Mouse (Mus musculus): ENCODE results near the gene Slco3a1. TPM values are rescaled to one million over a fixed set of nuclear protein-coding genes. Genes with fewer than 3 reads are reported as not detected.
A peak's percentile ranks its signal among the peaks of the same experiment; 100 is the strongest.

Slco3a1 gene
- polyA plus RNA-seq, 1 experiment, result 66.6 TPM

GRCm38 (mm10) chr7:74325052-74325451 lies 229.5 kb downstream of the Slco3a1 start:
- 54% methylated on average over 8 of the region's 8 CpGs for WGBS
- H3K27ac ChIP-seq (ENCODE audit: insufficient read depth, low read length), result no peak overlapping the region
- no peak overlapping the region for H3K4me3 ChIP-seq (replicated peaks; ENCODE audit: insufficient read depth, low read depth, low read length)
- DNase-seq, result no peak
- no peak for TF ChIP-seq CTCF (IDR thresholded peaks at IDR 0.05; ENCODE audit: borderline replicate concordance, insufficient read depth, low read depth, low read length)
- TF ChIP-seq POLR2A (IDR thresholded peaks at IDR 0.05; ENCODE audit: borderline replicate concordance, insufficient read depth, low read length), result no peak
- no peaks in the 10 kb centered on the region for H3K27me3 ChIP-seq (ENCODE audit: control insufficient read depth, insufficient read depth, low read length)
- peaks cover 12% of the 10 kb centered on the region; the same call in 1 of the 2 replicates for H3K4me1 ChIP-seq (ENCODE audit: control insufficient read depth, insufficient read depth, low read length)

DNA sequence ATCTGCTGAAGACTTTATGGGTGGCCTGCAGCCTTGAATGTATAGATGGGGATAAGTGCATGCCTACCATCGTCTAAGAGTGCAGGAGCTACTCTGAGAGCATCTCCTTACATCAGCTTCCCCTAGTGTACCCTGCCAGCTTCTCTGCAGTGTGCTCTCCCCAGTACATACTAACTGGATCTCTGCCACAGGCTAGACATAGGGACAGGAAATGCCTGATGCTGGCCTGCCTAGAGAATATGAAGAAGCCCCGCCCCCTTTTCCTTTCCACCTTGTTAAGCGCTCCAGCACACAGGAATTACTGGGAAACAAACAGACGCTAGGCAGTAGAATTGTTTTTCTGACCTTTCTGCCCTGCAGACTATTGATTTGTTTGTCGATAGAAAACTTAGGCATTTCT lies 230.9 kb downstream of the Slco3a1 start:
- WGBS, result 38% methylated on average over 5 of the region's 5 CpGs
- Histone ChIP-seq H3K27ac (ENCODE audit: insufficient read depth, low read length) (no peak overlapping the region), H3K4me1 (ENCODE audit: control insufficient read depth, insufficient read depth, low read length) (peaks cover 12% of the 10 kb centered on the region; the same call in 1 of the 2 replicates), H3K27me3 (ENCODE audit: control insufficient read depth, insufficient read depth, low read length) (no peaks in the 10 kb centered on the region), H3K4me3 (replicated peaks; ENCODE audit: insufficient read depth, low read depth, low read length) (no peak overlapping the region)
- TF ChIP-seq POLR2A (IDR thresholded peaks at IDR 0.05; ENCODE audit: borderline replicate concordance, insufficient read depth, low read length) (no peak), CTCF (IDR thresholded peaks at IDR 0.05; ENCODE audit: borderline replicate concordance, insufficient read depth, low read depth, low read length) (no peak)
- peak in 1 of 2 experiments; percentile 30 for DNase-seq

GRCm38 (mm10) chr7:74323194-74323593 lies 231.4 kb downstream of the Slco3a1 start:
- TF ChIP-seq CTCF (IDR thresholded peaks at IDR 0.05; ENCODE audit: borderline replicate concordance, insufficient read depth, low read depth, low read length) (no peak), POLR2A (IDR thresholded peaks at IDR 0.05; ENCODE audit: borderline replicate concordance, insufficient read depth, low read length) (no peak)
- H3K27ac ChIP-seq (ENCODE audit: insufficient read depth, low read length), result no peak overlapping the region
- DNase-seq, result no peak

DNA sequence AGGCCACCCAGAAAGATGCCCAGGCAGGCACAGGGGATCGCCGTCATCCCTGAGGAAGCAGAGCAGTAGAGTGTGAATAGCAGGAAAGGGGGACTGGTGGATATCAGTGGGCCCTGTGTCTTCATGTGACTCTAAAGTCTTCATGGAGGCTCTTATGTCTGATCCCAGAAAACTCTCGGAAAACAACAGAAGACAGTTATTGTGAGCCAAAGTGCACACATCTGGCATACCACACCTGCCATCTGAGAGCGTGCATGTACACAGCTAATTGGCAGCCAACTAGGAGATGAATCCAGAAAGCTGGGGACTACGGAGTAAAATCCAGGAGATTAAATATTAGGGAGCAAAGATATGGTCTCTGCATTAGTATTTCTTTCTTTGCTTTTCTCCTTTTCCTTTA lies 233.9 kb downstream of the Slco3a1 start:
- H3K27ac ChIP-seq (ENCODE audit: insufficient read depth, low read length), result no peak overlapping the region
- H3K27me3 ChIP-seq (ENCODE audit: control insufficient read depth, insufficient read depth, low read length), result no peaks in the 10 kb centered on the region
- no peak for DNase-seq
- no peak for TF ChIP-seq CTCF (IDR thresholded peaks at IDR 0.05; ENCODE audit: borderline replicate concordance, insufficient read depth, low read depth, low read length)
- no peak for TF ChIP-seq POLR2A (IDR thresholded peaks at IDR 0.05; ENCODE audit: borderline replicate concordance, insufficient read depth, low read length)
- no peak overlapping the region for H3K4me3 ChIP-seq (replicated peaks; ENCODE audit: insufficient read depth, low read depth, low read length)
- 86% methylated on average over 5 of the region's 5 CpGs for WGBS
- H3K4me1 ChIP-seq (ENCODE audit: control insufficient read depth, insufficient read depth, low read length), result peaks cover 19% of the 10 kb centered on the region

More at GRCm38 (mm10) chr7:74323194-74323593, 231.4 kb downstream of the Slco3a1 start:
- Histone ChIP-seq H3K4me1 (ENCODE audit: control insufficient read depth, insufficient read depth, low read length) (peaks cover 12% of the 10 kb centered on the region; the same call in 1 of the 2 replicates), H3K27me3 (ENCODE audit: control insufficient read depth, insufficient read depth, low read length) (no peaks in the 10 kb centered on the region), H3K4me3 (replicated peaks; ENCODE audit: insufficient read depth, low read depth, low read length) (no peak overlapping the region)

GRCm38 (mm10) chr7:74315836-74316435 lies 238.6 kb downstream of the Slco3a1 start:
- WGBS, result 41% methylated on average over 3 of the region's 3 CpGs

GRCm38 (mm10) chr7:74314276-74314675 lies 240.3 kb downstream of the Slco3a1 start:
- peaks cover 19% of the 10 kb centered on the region for H3K4me1 ChIP-seq (ENCODE audit: control insufficient read depth, insufficient read depth, low read length)
- 24% methylated on average over 1 of the region's 1 CpGs for WGBS
- no peaks in the 10 kb centered on the region for H3K27me3 ChIP-seq (ENCODE audit: control insufficient read depth, insufficient read depth, low read length)
- no peak overlapping the region for H3K4me3 ChIP-seq (replicated peaks; ENCODE audit: insufficient read depth, low read depth, low read length)
- no peak overlapping the region for H3K27ac ChIP-seq (ENCODE audit: insufficient read depth, low read length)
- DNase-seq, result peak in 1 of 2 experiments; percentile 60
- TF ChIP-seq POLR2A (IDR thresholded peaks at IDR 0.05; ENCODE audit: borderline replicate concordance, insufficient read depth, low read length), result no peak
- TF ChIP-seq CTCF (IDR thresholded peaks at IDR 0.05; ENCODE audit: borderline replicate concordance, insufficient read depth, low read depth, low read length), result no peak

More at GRCm38 (mm10) chr7:74315836-74316435, 238.6 kb downstream of the Slco3a1 start:
- no peaks in the 10 kb centered on the region for H3K27me3 ChIP-seq (ENCODE audit: control insufficient read depth, insufficient read depth, low read length)
- TF ChIP-seq CTCF (IDR thresholded peaks at IDR 0.05; ENCODE audit: borderline replicate concordance, insufficient read depth, low read depth, low read length) (no peak), POLR2A (IDR thresholded peaks at IDR 0.05; ENCODE audit: borderline replicate concordance, insufficient read depth, low read length) (no peak)
- H3K4me3 ChIP-seq (replicated peaks; ENCODE audit: insufficient read depth, low read depth, low read length), result no peak overlapping the region
- no peak overlapping the region for H3K27ac ChIP-seq (ENCODE audit: insufficient read depth, low read length)
- peak; percentile 60 to 80 for DNase-seq
- peaks cover 19% of the 10 kb centered on the region for H3K4me1 ChIP-seq (ENCODE audit: control insufficient read depth, insufficient read depth, low read length)

DNA sequence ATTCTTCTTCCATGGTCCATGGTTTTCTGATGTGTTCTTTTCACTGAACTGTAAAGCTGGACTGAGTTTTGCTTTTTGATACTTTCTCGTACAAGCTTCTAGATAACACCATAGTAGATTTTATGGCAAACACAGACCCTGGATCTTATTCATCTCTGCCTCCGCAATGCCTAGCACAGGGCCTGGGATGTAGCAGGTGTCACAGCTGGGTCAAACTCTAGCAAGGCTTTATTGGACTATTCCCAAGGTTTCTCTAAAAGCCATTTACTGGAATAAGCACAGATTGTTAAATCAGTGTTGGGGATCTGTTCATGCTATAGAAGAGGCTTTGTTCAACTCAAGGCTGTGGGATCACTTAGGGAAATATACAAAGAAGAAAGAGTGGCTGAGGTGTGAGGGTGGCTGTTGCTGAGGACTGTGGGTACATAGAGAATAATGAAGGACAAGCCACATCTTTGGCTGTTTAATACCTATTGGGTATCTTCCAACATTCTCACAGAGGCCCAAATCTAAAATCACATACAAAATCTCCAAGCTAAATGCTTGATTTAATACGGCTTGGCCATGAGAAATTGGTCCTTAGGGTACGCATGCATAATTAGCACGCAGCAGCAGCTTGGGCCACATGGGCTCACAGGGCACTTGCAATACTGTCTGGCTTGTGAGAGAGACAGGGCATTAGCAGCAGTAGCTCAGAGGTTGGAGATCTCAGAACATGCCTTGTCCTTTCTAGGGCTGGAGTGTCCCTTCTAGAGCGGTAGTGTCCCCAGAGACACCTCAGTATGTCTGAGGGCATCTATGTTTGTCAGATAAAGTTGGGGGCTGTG lies 241.1 kb downstream of the Slco3a1 start:
- H3K4me3 ChIP-seq (replicated peaks; ENCODE audit: insufficient read depth, low read depth, low read length), result no peak overlapping the region
- H3K4me1 ChIP-seq (ENCODE audit: control insufficient read depth, insufficient read depth, low read length), result peaks cover 19% of the 10 kb centered on the region
- TF ChIP-seq POLR2A (IDR thresholded peaks at IDR 0.05; ENCODE audit: borderline replicate concordance, insufficient read depth, low read length) (no peak), CTCF (IDR thresholded peaks at IDR 0.05; ENCODE audit: borderline replicate concordance, insufficient read depth, low read depth, low read length) (no peak)
- DNase-seq, result no peak
- WGBS, result 89% methylated on average over 6 of the region's 6 CpGs
- H3K27me3 ChIP-seq (ENCODE audit: control insufficient read depth, insufficient read depth, low read length), result no peaks in the 10 kb centered on the region
- H3K27ac ChIP-seq (ENCODE audit: insufficient read depth, low read length), result no peak overlapping the region

Data from cerebellum, adult 2 months (tissue).